Mouse (Mus musculus) adrenal gland, postnatal 0 days (tissue): Measurements from ENCODE around the gene Olfr658. TPM values are rescaled to one million over a fixed set of nuclear protein-coding genes. Genes with fewer than 3 reads are reported as not detected.

Experiments
- polyA plus RNA-seq: library from polyadenylated mRNA; unstranded; fragments of >200 nt; fragmentation: Nextera tagmentation; extraction: Ambion mirVana; gene quantifications from 2 replicates; pipeline ENCODE4 v1.2.1, GENCODE M21; 2015

Gene Olfr658
- polyA plus RNA-seq: not detected in 2 replicates

GRCm38 (mm10) chr7:104646841-104647482, at the start of gene Olfr658:
TSS of gene Olfr658 (minus strand) at chr7:104647305.

GRCm38 (mm10) chr7:104686201-104686600, 39.1 kb upstream of the Olfr658 start, which contains the start of gene Olfr661:
TSS of gene Olfr661 (plus strand) at chr7:104686501.

GRCm38 (mm10) chr7:104666453-104666852, 19.3 kb upstream of the Olfr658 start, which contains the start of gene Olfr659:
TSS of gene Olfr659 (plus strand) at chr7:104666753.

GRCm38 (mm10) chr7:104624494-104624893, 22.6 kb downstream of the Olfr658 start, which contains the start of gene Olfr657:
TSS of gene Olfr657 (plus strand) at chr7:104624794.

GRCm38 (mm10) chr7:104613655-104614054, 33.5 kb downstream of the Olfr658 start, which contains the start of gene Olfr656:
TSS of gene Olfr656 (plus strand) at chr7:104613955.

GRCm38 (mm10) chr7:104601679-104602078, 45.4 kb downstream of the Olfr658 start, which contains the start of gene Olfr655:
TSS of gene Olfr655 (minus strand) at chr7:104601779.

Other genes starting within 250 kb of the Olfr658 start
- gene Trim30c, start 246.5 kb downstream of the Olfr658 start, polyA plus RNA-seq: 0.12 and 0.60 TPM in 2 replicates
- 4.2 and 7.9 TPM in 2 replicates for gene Trim30a, start 182.1 kb downstream of the Olfr658 start, polyA plus RNA-seq
- 4.2 and 7.8 TPM in 2 replicates for gene Trim30d, start 139.5 kb downstream of the Olfr658 start, polyA plus RNA-seq
- gene Olfr651, start 97.2 kb downstream of the Olfr658 start, polyA plus RNA-seq: not detected in 2 replicates
- gene Olfr652, start 86.4 kb downstream of the Olfr658 start, polyA plus RNA-seq: not detected in 2 replicates
- gene Olfr653, start 70.0 kb downstream of the Olfr658 start, polyA plus RNA-seq: not detected in 2 replicates
- not detected in 2 replicates for gene Olfr654, start 60.3 kb downstream of the Olfr658 start, polyA plus RNA-seq
- not detected in 2 replicates for gene Olfr655, start 45.5 kb downstream of the Olfr658 start, polyA plus RNA-seq
- not detected in 2 replicates for gene Olfr656, start 33.4 kb downstream of the Olfr658 start, polyA plus RNA-seq
- not detected in 2 replicates for gene Olfr657, start 22.5 kb downstream of the Olfr658 start, polyA plus RNA-seq
- not detected in 2 replicates for gene Olfr659, start 19.4 kb upstream of the Olfr658 start, polyA plus RNA-seq
- gene Olfr661, start 39.2 kb upstream of the Olfr658 start, polyA plus RNA-seq: not detected in 2 replicates
- not detected in 2 replicates for gene Usp17le, start 130.2 kb upstream of the Olfr658 start, polyA plus RNA-seq
- not detected in 2 replicates for gene Usp17lb, start 195.3 kb upstream of the Olfr658 start, polyA plus RNA-seq
- gene Usp17la, start 209.7 kb upstream of the Olfr658 start, polyA plus RNA-seq: not detected in 2 replicates
- not detected in 2 replicates for gene Olfr665, start 230.7 kb upstream of the Olfr658 start, polyA plus RNA-seq
- gene Olfr666, start 248.6 kb upstream of the Olfr658 start, polyA plus RNA-seq: not detected in 2 replicates